Mouse (Mus musculus): ENCODE measurements at regions not wholly inside any gene's neighbourhood (a gene's known extent, or its start where the extent isn't known, plus 50 kb on each side); places are given as distances from the start of the nearest gene placed in this dataset.

GRCm38 (mm10) chr16:39307951-39308350 is 415.5 kb downstream of the Igsf11 start:
- Histone ChIP-seq H3K4me2 (ENCODE audit: low read depth, low read length) (no peak overlapping the region), H3K27me3 (replicated peaks; ENCODE audit: control insufficient read depth, insufficient read depth, low read length) (no peaks in the 10 kb centered on the region), H3K4me1 (ENCODE audit: control insufficient read depth, insufficient read depth, low read length) (no peaks in the 10 kb centered on the region), H3K4me3 (ENCODE audit: low read length) (no peak overlapping the region), H3K36me3 (ENCODE audit: control insufficient read depth, insufficient read depth, low read length) (no peaks in the 10 kb centered on the region), H3K9ac (ENCODE audit: low read depth, low read length) (no peak overlapping the region), H3K9me3 (ENCODE audit: control insufficient read depth, low read length) (no peaks in the 10 kb centered on the region), H3K27ac (ENCODE audit: low read length) (no peak overlapping the region)
- ATAC-seq, result no peak
- WGBS, result 61% methylated on average over 5 of the region's 5 CpGs

- no peaks in the 10 kb centered on the region for H3K9me3 ChIP-seq (ENCODE audit: control insufficient read depth, low read length)
- H3K4me2 ChIP-seq (ENCODE audit: low read depth, low read length), result no peak overlapping the region
- no peak for ATAC-seq
- no peaks in the 10 kb centered on the region for H3K36me3 ChIP-seq (ENCODE audit: control insufficient read depth, insufficient read depth, low read length)
- WGBS, result 23% methylated on average over 15 of the region's 15 CpGs
- H3K4me1 ChIP-seq (ENCODE audit: control insufficient read depth, insufficient read depth, low read length), result no peaks in the 10 kb centered on the region
- H3K27ac ChIP-seq (ENCODE audit: low read length), result no peak overlapping the region
- no peak overlapping the region for H3K9ac ChIP-seq (ENCODE audit: low read depth, low read length)
- H3K27me3 ChIP-seq (replicated peaks; ENCODE audit: control insufficient read depth, insufficient read depth, low read length), result no peaks in the 10 kb centered on the region
- H3K4me3 ChIP-seq (ENCODE audit: low read length), result no peak overlapping the region
These were observed 424.5 kb downstream of the Igsf11 start for GRCm38 (mm10) chr16:39316752-39317594.

- H3K27me3 ChIP-seq (replicated peaks; ENCODE audit: control insufficient read depth, insufficient read depth, low read length), result no peaks in the 10 kb centered on the region
- H3K4me2 ChIP-seq (ENCODE audit: low read depth, low read length), result no peak overlapping the region
- no peak for ATAC-seq
- WGBS, result 91% methylated on average over 2 of the region's 2 CpGs
- H3K36me3 ChIP-seq (ENCODE audit: control insufficient read depth, insufficient read depth, low read length), result no peaks in the 10 kb centered on the region
- no peak overlapping the region for H3K4me3 ChIP-seq (ENCODE audit: low read length)
- H3K9ac ChIP-seq (ENCODE audit: low read depth, low read length), result no peak overlapping the region
- H3K4me1 ChIP-seq (ENCODE audit: control insufficient read depth, insufficient read depth, low read length), result no peaks in the 10 kb centered on the region
- H3K27ac ChIP-seq (ENCODE audit: low read length), result no peak overlapping the region
- no peaks in the 10 kb centered on the region for H3K9me3 ChIP-seq (ENCODE audit: control insufficient read depth, low read length)
These were observed 433.2 kb downstream of the Igsf11 start for GRCm38 (mm10) chr16:39325627-39326026.

- Histone ChIP-seq H3K9me3 (ENCODE audit: control insufficient read depth, low read length) (no peaks in the 10 kb centered on the region), H3K27me3 (replicated peaks; ENCODE audit: control insufficient read depth, insufficient read depth, low read length) (no peaks in the 10 kb centered on the region), H3K4me3 (ENCODE audit: low read length) (no peak overlapping the region), H3K4me2 (ENCODE audit: low read depth, low read length) (no peak overlapping the region), H3K27ac (ENCODE audit: low read length) (no peak overlapping the region), H3K9ac (ENCODE audit: low read depth, low read length) (no peak overlapping the region), H3K36me3 (ENCODE audit: control insufficient read depth, insufficient read depth, low read length) (no peaks in the 10 kb centered on the region), H3K4me1 (ENCODE audit: control insufficient read depth, insufficient read depth, low read length) (no peaks in the 10 kb centered on the region)
- ATAC-seq, result no peak
- WGBS, result 58% methylated on average over 2 of the region's 2 CpGs
These were observed 471.2 kb downstream of the Igsf11 start for GRCm38 (mm10) chr16:39363657-39364056.

DNA sequence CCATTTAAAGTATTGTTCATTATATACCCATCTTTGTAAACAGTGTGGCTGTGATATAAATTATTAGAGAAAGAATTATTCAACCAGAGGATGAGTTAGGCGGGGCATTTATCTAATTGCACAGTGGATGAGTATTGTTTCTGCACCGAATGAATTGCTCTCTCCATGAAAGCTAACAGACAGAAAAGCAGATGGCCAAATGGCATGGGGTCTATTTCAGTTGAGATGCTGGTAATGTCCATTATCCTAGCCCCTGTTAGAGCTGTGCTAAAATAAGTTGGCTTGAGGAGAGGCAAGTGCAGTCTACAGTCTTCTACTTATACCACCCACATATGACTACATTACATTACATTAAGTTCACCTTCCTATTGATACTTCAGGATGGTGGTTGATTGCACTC is 475.8 kb downstream of the Igsf11 start:
- no peak overlapping the region for H3K9ac ChIP-seq (ENCODE audit: low read depth, low read length)
- 88% methylated on average over 2 of the region's 2 CpGs for WGBS
- no peak overlapping the region for H3K4me2 ChIP-seq (ENCODE audit: low read depth, low read length)
- no peaks in the 10 kb centered on the region for H3K27me3 ChIP-seq (replicated peaks; ENCODE audit: control insufficient read depth, insufficient read depth, low read length)
- no peak overlapping the region for H3K4me3 ChIP-seq (ENCODE audit: low read length)
- no peak for ATAC-seq
- H3K9me3 ChIP-seq (ENCODE audit: control insufficient read depth, low read length), result no peaks in the 10 kb centered on the region
- no peak overlapping the region for H3K27ac ChIP-seq (ENCODE audit: low read length)
- H3K4me1 ChIP-seq (ENCODE audit: control insufficient read depth, insufficient read depth, low read length), result no peaks in the 10 kb centered on the region
- H3K36me3 ChIP-seq (ENCODE audit: control insufficient read depth, insufficient read depth, low read length), result no peaks in the 10 kb centered on the region

GRCm38 (mm10) chr16:39374616-39375015 is 482.1 kb downstream of the Igsf11 start:
- no peaks in the 10 kb centered on the region for H3K27me3 ChIP-seq (replicated peaks; ENCODE audit: control insufficient read depth, insufficient read depth, low read length)
- no peaks in the 10 kb centered on the region for H3K36me3 ChIP-seq (ENCODE audit: control insufficient read depth, insufficient read depth, low read length)
- no peak overlapping the region for H3K4me3 ChIP-seq (ENCODE audit: low read length)
- ATAC-seq, result no peak
- H3K9ac ChIP-seq (ENCODE audit: low read depth, low read length), result no peak overlapping the region
- 63% methylated on average over 3 of the region's 3 CpGs for WGBS
- no peak overlapping the region for H3K27ac ChIP-seq (ENCODE audit: low read length)
- no peaks in the 10 kb centered on the region for H3K4me1 ChIP-seq (ENCODE audit: control insufficient read depth, insufficient read depth, low read length)
- no peaks in the 10 kb centered on the region for H3K9me3 ChIP-seq (ENCODE audit: control insufficient read depth, low read length)
- no peak overlapping the region for H3K4me2 ChIP-seq (ENCODE audit: low read depth, low read length)

DNA sequence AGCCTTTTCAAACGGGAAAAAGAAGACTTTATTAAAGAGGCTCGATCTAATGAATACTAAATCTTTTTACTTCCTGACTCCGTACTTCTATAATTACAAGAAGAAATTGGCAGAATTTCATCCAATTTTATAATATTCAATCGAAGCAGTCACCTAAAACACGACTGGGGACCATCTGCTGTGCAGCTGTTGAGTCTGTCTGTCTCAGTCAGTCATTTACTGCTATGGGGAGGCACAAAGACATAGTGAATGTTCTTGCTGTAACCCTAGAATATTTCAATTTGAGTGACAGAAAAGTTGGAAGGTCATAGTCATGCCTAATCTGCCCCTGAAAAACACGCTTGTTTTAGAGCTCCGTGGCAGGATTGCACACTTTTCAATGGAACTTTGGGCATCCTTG is 487.5 kb downstream of the Igsf11 start:
- Histone ChIP-seq H3K27me3 (replicated peaks; ENCODE audit: control insufficient read depth, insufficient read depth, low read length) (no peaks in the 10 kb centered on the region), H3K4me3 (ENCODE audit: low read length) (no peak overlapping the region), H3K4me2 (ENCODE audit: low read depth, low read length) (no peak overlapping the region), H3K9ac (ENCODE audit: low read depth, low read length) (no peak overlapping the region), H3K9me3 (ENCODE audit: control insufficient read depth, low read length) (no peaks in the 10 kb centered on the region), H3K4me1 (ENCODE audit: control insufficient read depth, insufficient read depth, low read length) (no peaks in the 10 kb centered on the region), H3K36me3 (ENCODE audit: control insufficient read depth, insufficient read depth, low read length) (no peaks in the 10 kb centered on the region), H3K27ac (ENCODE audit: low read length) (no peak overlapping the region)
- 68% methylated on average over 7 of the region's 7 CpGs for WGBS
- ATAC-seq, result no peak

DNA sequence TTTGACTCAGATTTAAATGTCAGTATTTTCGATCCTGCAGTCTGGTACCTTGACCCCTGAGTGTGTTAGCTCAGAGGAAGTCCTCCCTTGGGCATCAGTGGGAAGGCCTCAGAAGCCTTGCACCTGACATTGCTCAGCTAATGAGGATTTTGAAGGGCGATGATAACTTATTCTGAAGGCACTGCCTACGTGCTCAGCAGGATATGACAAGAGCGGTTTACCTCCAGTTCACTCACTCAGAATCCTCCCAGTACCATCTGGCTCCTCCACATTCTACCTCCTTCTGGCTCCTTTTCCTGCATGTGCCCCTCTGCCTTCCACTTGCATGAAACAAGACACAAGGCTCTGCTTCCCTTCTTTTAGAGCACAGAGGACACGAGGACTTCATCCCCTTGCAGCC is 497.5 kb downstream of the Igsf11 start:
- Histone ChIP-seq H3K27ac (ENCODE audit: low read length) (no peak overlapping the region), H3K27me3 (replicated peaks; ENCODE audit: control insufficient read depth, insufficient read depth, low read length) (no peaks in the 10 kb centered on the region), H3K4me3 (ENCODE audit: low read length) (no peak overlapping the region)

DNA sequence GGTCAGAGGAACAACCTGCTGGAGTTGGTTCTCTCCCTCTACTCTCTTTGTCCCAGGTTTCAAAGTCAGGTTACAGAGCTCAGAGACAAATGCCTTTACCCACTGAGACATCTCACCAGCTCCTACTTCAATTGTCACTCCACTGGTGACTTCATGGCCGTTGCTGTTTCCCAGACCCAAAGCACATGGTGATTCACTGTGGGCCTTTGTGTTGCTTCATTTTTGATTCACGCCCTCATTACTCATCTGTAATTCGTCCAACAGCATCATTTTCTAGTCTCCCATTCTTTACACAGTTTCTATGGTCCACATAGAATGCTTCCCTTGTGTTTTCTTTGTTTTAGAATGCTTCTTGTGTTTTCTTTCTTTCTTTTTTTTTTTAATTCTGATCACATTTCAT is 498.2 kb downstream of the Igsf11 start:
- H3K9ac ChIP-seq (ENCODE audit: low read depth, low read length), result no peak overlapping the region
- H3K9me3 ChIP-seq (ENCODE audit: control insufficient read depth, low read length), result no peaks in the 10 kb centered on the region
- ATAC-seq, result no peak
- no peaks in the 10 kb centered on the region for H3K36me3 ChIP-seq (ENCODE audit: control insufficient read depth, insufficient read depth, low read length)
- no peak overlapping the region for H3K27ac ChIP-seq (ENCODE audit: low read length)
- no peak overlapping the region for H3K4me3 ChIP-seq (ENCODE audit: low read length)
- WGBS, result 80% methylated on average over 3 of the region's 3 CpGs
- no peak overlapping the region for H3K4me2 ChIP-seq (ENCODE audit: low read depth, low read length)
- H3K4me1 ChIP-seq (ENCODE audit: control insufficient read depth, insufficient read depth, low read length), result no peaks in the 10 kb centered on the region
- no peaks in the 10 kb centered on the region for H3K27me3 ChIP-seq (replicated peaks; ENCODE audit: control insufficient read depth, insufficient read depth, low read length)

More for the DNA sequence above, 497.5 kb downstream of the Igsf11 start:
- Histone ChIP-seq H3K4me1 (ENCODE audit: control insufficient read depth, insufficient read depth, low read length) (no peaks in the 10 kb centered on the region), H3K9ac (ENCODE audit: low read depth, low read length) (no peak overlapping the region), H3K9me3 (ENCODE audit: control insufficient read depth, low read length) (no peaks in the 10 kb centered on the region), H3K36me3 (ENCODE audit: control insufficient read depth, insufficient read depth, low read length) (no peaks in the 10 kb centered on the region), H3K4me2 (ENCODE audit: low read depth, low read length) (no peak overlapping the region)
- ATAC-seq, result no peak
- WGBS, result 68% methylated on average over 5 of the region's 5 CpGs

Data from intestine, embryonic 16.5 days (tissue).